Mouse (Mus musculus) cerebellum, postnatal 10 days (tissue): Measurements from ENCODE around the gene Cort.
"Not testable (repeated sequence)": the region's sequence is repeated elsewhere in the genome, so short reads cannot be mapped to it uniquely, and the experiment has no call there.

Experiments used
- DNase-seq, 2 experiments: peaks; one replicate each; pipeline ENCODE4 v3.0.0; 2021; ENCODE audit warnings: mixed read lengths in 2 of 2

Gene Cort

DNA sequence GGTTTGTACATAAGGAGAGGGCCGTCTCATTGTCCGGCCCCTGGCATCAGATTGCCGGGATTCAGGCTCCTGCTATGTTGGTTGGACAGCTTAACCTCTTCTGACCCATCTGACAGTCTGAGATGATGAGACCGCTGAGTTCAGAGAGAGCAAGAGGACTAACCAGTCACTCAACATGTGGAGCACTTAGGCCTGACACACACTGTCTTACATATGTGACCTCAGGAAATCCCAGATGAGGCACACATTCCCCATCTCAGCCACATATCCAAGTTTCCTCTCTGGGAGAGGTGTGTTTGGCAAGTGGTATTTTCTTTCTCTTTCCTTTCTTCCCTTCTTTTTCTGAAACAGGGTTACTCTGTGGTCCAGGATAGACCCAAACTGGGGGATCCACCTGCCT lies 18.6 kb upstream of the Cort start:
- no peak for DNase-seq

DNA sequence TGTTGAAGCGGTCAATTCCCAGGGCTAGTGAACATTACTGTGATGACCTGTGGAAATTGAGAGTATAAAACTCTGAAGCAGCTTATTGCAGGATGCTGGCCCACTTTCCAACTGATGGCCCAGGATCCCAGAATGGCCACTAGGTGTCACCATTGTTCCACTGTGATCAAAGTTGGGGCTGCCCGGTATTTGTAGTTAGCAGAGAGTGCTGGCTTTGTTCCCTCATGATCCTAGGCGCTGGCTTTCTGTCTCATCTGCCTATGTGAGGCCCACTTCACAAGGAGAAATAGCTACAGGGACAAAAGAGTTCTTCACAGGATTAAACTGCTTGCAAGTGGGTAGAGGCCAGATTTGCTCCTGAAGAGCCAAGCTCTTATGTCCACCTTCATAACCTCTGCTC lies 17.9 kb upstream of the Cort start:
- DNase-seq: peak; percentile 87 to 90

DNA sequence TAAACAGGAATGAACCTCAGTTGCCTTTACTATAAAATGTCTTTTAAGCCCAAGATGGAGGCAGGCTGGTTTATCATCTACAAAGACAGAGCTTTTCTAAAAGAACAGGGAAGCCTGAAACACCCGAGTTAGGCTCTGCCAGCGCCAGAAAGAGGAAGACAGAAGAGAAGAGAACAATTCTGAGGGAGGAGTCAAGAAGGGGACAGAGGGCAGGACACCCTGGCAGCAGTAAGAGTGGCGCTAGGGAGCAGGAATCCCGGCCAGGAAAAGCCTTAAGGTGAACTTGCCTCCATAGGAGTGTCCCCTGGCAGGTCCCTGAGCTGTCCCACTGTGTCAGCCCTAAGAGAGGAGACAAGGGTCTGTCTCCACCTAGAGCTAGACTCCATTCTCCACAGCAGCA lies 17.0 kb upstream of the Cort start:
- DNase-seq: no peak

DNA sequence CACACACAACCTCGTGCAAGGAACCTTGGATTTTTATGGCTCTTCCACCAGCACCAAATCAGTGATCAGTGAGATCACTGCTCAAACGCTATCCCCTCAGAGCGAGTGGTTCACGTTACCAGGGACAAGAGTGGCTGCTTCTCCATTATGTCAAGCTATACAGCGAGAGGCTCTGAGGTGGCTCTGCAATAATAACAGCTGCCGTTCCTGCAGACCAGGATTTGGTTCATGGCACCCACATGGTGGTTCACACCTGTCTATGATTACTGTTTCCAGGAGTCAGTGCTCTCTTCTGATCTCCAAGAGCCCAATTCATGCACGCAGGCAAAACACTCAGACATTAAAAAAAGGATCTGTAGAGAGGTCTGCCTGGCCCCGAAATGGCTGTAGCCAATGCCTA lies 12.0 kb upstream of the Cort start:
- no peak for DNase-seq

DNA sequence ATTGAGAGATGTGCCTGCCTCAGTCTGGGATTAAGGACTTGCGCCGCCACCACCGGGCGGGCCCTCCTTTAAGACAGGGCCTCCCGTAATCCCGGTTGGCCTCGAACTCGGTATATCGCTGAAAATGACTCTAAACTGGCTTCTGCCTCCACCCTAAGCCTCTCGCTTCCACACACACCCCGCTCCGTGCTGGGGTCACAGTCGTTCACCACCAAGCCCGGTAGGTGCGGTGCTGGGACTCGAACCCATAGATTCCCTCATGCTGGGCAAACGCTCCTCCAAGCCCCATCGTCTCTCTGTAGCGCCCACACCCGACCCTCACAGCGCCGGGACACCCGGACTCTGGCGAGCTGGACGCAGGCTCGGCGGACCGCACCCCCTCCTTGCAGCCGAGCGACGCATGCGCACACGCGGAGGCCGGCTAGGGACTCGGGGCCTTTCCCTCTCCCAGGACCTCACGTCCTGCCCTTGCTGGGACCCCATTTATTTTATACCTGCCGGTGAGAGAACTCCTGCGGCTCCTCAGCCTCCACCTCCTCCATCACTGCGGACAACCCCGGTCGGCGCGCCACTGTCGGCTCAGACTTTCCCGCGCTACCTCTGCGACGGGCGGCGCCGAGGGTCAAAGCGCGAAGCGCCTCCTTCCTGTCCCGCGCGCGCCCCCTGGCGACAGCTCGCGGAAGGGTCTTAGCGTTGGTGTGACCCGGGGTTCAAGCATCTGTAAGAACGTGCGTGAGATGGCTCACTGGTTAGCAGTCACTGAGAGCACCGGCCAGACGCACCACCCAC lies 10.6 kb upstream of the Cort start, which contains the start of gene Cenps:
TSS of gene Cenps (minus strand) at position 648 of the 789 bp plus-strand sequence.
- peak; percentile 97 to 99 for DNase-seq

DNA sequence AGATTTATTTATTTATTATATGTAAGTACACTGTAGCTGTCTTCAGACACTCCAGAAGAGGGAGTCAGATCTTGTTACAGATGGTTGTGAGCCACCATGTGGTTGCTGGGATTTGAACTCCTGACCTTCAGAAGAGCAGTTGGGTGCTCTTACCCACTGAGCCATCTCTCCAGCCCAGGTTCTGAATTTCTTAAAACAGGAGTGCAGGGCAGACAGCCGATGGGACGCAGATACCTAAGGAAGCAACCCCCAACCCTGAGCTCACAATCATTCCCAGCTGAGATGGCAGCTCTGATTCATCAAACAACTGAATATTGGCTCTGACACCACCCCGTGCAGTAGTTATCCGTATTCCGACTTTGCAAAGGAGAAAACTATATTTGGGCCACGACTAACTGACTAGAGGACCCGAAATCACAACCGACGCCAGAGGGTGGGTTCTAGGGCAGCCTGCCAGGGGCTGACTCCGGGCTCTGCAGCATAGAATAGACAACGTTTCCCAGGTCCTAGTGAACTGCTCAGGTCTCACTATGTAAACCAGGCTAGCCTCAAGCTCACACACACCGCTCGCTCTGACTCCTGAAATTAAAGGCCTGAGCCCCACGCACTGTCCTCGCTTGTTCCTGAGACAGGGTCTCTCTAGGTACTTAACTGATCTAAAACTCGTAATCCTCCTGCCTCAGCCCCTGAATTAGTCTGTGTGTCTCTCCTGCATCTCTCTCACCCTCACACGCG lies 9.7 kb upstream of the Cort start:
- peak; percentile 47 to 49 for DNase-seq

DNA sequence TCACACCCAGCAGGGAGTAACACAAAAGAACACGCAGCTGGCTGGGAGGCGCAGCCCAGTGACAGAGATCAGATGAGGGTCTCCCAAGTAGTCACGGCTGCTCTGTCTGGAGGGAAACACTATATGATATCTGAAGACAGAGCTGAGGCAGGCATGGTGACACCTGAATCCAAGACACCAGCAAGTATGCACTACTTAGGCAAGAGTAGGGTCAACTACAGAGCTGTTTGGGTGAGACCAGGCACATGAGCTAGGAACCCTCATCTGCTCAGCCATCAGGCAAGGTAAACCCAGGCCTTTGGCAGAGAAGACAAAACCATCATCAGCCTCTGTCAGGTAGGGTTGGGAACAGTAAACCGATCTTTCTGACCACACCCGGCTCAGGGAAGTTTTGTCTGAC lies 6.8 kb upstream of the Cort start:
- no peak for DNase-seq

DNA sequence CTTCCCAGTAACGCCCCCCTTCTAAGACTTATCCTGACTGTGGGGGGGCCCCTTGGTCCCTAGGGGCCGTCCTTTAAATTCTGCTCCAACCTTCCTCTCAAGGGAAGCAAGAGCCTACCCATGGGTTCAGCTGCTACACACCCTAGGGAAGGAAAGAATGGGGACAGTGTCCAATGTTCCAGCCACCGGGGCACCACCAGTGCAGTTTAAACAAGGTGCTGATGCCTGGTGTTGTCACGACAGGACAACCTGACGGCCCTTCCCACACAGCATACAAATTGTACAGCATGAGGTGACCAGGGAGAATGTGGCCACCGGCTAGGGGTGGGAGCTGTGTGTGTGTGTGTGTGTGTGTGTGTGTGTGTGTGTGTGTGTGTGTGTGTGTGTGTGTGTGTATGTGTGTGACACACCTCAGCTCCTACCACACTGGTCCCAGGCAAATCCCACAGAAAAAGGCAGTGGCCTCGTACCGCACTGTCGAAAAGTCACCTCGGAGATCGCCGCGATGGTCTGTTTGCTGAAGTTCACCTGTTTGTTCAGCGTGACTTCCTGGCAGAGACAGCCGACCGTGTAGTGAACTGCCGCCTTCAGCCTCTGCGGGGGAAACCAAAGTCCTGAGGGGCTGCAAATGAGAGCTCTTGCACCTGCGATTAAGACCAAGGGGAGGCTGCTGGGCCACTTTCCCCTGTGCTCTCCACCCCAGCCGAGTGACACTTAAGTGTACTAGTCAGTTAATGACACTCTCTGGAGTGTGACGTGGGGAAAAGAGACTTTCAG lies 5.4 kb upstream of the Cort start:
- no peak for DNase-seq

DNA sequence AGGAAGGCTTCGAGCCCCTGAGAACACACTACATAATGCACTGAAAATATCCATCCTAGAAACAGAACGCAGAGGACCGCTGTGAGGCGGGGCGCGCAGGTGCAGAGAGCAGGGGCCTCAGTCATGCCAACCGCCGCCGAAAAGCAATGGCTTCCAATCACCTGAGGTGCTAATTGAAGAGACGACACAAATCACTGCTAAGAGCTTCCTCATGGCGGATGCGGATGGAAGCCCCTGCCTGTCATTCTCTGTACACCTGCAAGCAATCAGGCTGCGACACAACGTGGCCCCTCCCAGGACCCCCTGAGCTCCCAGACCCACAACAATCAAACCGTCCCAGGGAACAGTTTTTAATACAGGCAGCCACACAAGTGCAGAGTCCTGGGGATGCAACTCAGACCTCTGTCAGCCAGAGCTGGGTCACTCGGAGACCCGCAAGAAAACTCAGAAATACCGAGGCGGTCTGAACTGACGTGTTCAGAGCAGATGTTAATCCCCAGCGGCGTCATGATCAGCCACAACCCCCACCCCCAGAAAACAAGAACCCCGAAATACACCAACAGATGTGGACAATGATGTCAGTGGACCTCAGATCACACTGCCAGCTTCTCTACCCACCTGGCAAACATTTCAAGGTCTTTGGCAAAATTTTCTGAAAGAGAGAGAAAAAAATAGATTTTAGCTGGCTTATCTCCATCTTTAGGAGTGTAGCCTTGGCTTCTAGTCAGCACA lies 4.6 kb upstream of the Cort start:
- no peak for DNase-seq

DNA sequence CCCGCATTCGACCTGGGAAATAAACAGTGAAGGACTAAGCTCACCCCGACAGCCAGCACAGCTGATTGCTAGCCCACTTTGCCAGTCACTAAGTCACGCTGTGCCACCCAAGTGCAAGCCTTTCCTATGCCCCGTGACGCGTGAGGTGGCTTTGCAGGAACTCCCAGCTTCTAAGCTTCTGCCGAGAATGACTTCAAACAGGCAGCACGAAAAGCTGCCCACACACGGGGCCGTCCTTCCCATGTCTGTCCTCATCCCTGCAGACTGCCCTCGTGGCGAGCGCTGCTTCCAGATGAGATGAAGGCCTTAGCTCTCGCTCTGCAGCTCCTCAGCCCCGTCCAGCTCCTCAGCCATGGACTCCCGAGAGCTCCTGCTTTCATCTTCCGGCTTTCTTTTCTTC lies 1.9 kb upstream of the Cort start:
- DNase-seq: no peak

DNA sequence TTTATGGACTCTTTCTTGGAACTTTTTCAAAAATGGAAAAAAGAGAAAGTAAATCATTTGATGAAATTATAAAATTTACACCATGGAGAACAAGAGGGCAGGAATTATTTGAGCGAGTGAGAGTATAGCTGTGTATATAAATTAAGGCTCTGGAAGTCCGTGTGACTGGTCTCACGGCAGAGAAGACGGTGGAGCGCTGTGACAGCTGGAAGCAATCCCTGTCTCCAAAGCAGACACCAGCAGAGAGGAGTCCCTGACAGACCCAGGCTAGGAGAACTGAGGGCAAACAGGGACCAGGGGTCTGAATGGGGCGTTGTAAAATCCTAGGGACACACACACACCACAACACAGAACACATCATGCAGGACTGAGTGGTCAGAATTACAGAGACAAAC lies 451 bp downstream of the Cort start:
- no peak for DNase-seq

DNA sequence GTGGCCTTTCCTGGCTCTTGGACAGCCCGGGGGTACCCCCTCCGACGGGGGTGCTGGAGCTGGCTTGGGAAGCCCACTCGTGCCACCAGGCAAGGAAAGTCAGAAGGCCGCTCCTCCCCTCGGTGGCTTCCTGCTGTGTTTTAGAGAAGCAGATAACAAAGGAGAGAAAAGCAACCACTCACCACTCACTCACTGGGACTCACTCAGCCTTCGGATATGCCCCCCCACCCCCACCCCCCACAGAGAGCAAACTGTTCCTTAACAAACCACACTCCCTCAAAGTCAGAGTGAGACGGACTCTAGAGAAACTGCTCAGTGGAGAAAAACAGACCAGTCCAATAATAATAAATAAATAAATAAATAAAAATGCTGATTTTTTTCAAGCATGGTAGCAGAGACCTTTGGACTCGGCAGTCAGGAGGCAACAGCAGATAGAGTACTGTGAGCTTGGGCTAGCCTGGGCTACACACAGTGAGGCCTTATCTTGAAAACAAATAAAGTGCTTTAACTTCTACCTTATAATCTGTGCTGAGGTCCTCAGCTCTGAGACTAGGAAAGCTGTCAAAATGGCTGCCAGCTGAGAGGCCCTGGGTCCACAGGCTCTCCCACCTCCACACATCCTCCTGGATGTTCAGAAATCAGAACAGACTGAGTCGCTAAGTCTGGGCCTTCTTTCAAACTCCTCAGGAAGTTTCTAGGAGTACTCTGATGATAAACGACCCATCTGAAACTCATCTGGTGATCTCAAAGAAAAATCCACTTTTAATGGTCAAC lies 1.0 kb downstream of the Cort start:
- DNase-seq: no peak

DNA sequence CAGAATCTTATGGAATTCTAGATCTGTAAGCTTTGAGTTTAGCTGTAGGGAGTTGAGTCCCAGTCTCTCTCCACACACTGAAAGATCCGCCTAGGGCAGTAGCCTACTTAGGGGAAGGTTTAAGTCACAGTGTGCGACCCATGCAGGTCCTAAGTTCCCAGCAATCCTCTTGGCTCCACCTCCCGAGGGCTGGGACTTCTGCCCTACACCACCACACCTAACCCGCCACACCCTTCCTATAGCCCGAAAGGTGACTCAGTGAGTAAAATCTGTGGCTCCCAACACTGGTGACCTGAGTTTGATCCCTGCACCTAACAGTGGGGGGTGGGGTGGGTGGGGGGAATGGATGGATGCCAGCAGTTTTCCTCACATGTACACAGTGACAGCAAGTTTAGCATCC lies 3.1 kb downstream of the Cort start:
- no peak for DNase-seq

DNA sequence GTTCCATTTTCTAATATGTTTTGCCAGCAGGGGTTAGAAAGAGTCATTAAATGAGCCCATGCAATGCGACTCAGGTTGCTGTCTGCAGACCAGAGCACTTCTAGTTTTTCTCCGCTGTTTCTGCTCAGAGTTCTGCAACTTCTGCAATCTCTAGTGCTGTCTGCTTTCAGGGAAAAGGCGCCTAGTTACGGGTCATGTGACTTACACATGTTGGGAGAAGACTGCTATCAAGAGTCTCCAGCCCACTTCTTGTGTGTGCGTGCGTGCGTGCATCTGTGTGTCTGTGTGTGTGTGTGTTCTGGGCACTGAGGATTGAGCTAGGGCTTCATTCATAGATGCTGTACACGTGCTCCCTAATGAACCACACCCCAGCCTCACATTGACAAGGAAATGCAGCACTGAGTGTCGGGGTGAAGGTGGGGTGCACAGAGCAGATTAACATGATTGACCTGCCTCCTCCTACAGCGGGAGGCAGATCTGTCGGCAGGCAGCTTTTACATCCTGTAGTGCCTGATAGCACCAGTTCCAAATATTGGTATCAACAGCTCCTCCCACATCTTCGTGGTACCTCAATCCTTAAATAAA lies 6.5 kb downstream of the Cort start:
- not testable (repeated sequence) for DNase-seq

DNA sequence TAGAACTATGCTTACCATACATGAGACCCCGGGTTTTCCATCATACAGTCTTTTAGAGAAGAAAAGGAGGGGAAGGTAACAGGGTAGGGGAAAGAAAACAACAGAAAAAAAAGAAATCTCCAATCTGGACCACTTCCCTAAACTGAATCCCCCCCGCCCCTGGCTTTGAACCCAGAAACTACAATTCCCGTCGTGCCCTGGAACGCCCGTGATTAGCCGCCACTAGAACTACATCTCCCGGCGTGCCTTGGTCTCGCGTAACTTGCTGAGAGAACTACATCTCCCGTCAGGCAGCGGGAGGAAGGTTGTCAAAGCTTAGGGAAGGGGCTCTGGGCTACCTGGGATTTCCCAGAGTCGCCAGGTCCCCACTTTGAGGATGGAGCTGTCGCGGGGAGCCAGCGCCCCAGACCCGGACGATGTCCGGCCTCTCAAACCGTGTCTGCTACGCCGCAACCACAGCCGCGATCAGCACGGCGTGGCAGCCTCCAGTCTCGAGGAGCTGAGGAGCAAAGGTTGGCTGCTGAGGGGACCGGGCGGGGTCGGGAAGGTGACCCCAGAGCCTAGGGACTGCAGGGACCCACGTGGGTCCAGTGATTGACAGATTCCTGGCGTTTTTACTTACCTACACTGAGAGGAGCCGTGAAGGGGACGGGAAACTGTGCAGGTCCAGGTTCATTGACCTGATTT lies 22.5 kb downstream of the Cort start, which contains the start of gene Dffa:
TSS of gene Dffa (plus strand) at position 272 of the 687 bp plus-strand sequence.
- DNase-seq: peak; percentile 96 to 97

DNA sequence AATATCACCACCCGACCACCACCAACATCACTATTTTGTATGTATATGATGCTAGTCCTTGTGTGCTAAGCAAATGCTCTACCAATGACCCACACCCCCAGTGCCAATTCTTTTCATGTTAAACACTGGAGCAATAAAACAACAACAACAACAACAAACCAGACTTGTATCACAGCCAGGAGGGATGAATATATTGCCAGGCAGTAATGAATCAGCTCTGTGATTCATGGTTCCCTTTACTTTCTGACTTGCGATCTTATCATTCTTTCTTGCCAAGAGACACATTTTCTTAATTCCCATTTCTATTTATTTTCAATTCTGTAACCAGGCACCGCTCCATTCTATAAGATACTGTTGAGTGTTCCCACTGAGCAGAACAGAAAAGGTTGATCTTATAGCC lies 25.1 kb downstream of the Cort start:
- DNase-seq: no peak

DNA sequence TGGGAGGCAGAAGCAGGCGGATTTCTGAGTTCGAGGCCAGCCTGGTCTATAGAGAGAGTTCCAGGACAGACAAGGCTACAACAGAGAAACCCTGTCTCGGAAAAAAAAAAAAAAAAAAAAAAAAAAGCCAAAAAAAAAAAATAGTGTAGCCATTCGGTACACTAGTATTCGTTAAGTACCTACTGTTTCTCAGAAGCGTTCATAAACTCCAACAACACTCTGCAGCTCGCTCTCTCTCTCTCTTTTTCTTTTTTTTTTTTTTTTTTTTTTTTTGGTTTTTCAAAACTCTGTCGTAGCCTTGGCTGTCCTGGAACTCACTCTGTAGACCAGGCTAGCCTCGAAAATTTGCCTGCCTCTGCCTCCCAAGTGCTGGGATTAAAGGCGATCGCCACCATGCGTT lies 26.1 kb downstream of the Cort start:
- DNase-seq: not testable (repeated sequence)

DNA sequence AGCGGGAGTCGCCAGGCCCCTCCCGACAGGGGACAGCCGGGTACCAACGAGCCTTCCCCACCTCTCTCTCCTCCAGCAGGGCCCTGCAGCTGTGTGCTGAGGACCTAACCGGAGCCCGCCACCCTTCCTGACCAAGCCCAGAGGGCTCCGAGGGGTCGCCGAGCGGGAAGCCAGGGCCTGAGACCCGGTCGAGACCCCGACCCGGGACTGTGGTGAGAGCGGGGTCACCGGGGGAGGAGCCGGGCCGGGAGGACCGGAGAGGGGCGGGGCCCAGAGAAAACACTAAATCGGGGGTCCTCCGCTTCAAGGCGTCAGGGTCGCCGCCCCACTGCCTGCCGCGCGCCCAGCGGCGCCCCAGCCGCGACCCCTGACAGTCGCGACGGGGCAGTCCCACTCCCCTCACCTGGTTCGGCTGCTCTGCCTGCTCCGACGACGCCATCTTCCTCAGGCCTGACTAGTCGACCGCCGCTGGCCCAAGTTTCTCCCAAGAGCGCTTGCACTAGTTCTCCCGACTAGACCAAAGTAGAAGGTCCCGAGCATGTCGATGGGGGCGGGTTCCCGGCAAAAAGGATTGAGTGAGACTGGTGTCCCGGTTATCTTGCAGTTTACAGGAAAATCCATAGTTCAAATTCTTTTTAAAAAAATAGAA lies 27.1 kb downstream of the Cort start, which contains the start of gene Pex14:
TSS of gene Pex14 (minus strand) at position 508 of the 649 bp plus-strand sequence.
- peak; percentile 91 to 95 for DNase-seq

DNA sequence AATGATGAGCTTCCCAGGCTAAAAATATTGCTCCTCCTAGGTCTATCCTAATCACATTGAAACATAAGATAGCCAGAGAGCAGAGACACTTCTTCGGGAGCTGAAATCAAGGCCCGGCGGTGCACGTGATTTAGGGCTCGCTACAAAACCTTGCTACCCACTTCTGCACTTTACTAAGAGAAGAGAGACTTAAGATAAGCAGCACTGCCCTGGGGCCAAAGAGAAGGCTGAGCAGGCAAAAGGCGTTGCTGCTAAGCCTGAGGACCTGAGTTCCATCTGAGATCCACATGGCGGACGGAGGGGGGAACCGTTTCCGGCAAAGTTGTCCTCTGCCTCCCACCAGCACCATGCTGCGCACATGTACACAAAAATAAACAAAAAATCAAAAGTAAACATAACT lies 28.0 kb downstream of the Cort start:
- DNase-seq: no peak

DNA sequence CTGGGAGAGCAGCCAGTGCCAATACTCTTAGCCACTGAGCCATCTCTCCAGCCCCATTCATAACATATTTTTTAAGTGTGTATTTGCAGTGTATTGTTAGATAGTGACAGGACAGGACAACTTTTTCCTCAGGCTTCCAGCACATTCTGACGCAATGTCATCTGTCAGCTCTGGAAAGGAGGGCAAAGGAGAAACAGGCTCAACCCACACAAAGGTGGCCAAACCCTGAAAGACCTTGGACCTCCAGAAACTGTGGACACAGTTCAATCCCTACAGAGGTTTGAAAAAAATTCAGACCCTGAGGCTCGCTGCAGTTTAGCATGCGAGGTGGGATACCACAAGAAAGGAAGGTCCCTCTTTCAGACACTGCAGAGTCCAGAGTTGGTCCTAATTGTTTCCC lies 28.6 kb downstream of the Cort start:
- DNase-seq: no peak
